Mouse (Mus musculus): ENCODE measurements at regions not wholly inside any gene's neighbourhood (a gene's known extent, or its start where the extent isn't known, plus 50 kb on each side); places are given as distances from the start of the nearest gene placed in this dataset.

DNA sequence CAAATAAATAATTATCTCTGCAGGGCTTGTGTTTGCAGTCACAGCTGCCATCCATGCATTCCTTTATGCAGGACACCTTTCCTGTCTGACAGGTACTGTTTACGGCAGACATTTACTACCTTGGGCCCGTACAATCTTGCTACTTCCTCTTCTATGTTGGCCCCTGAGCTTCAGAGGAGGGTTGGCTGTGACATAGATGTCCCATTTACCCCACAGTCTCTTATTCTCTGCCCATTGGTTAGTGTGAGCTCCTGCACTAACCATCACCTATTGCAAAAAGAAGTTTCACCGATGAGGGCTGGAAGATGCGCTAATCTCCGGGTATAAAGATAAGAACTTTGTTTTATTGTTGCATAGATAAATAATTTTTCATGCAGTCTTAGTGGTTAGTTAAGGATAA, 181.1 kb upstream of the Nr5a2 start:
- no peak overlapping the region for H3K9ac ChIP-seq (replicated peaks)
- no peaks in the 10 kb centered on the region for H3K27me3 ChIP-seq
- no peak overlapping the region for H3K4me3 ChIP-seq (replicated peaks)
- 89% methylated on average over 5 of the region's 5 CpGs for WGBS
- no peaks in the 10 kb centered on the region for H3K4me1 ChIP-seq (replicated peaks)
- no peak for ATAC-seq
- H3K4me2 ChIP-seq (replicated peaks) = no peak overlapping the region
- no peak overlapping the region for H3K27ac ChIP-seq
- H3K9me3 ChIP-seq = no peaks in the 10 kb centered on the region
- H3K36me3 ChIP-seq = no peaks in the 10 kb centered on the region

GRCm38 (mm10) chr1:137136156-137136555, 175.9 kb upstream of the Nr5a2 start:
- WGBS = 69% methylated on average over 7 of the region's 7 CpGs
- Histone ChIP-seq H3K4me2 (replicated peaks) (no peak overlapping the region), H3K27me3 (no peaks in the 10 kb centered on the region), H3K9ac (replicated peaks) (no peak overlapping the region), H3K9me3 (no peaks in the 10 kb centered on the region), H3K27ac (no peak overlapping the region), H3K4me1 (replicated peaks) (no peaks in the 10 kb centered on the region), H3K4me3 (replicated peaks) (no peak overlapping the region), H3K36me3 (no peaks in the 10 kb centered on the region)
- ATAC-seq = no peak

GRCm38 (mm10) chr1:137133734-137134133, 173.5 kb upstream of the Nr5a2 start:
- no peak for ATAC-seq
- 46% methylated on average over 7 of the region's 7 CpGs for whole genome bisulfite sequencing
- no peaks in the 10 kb centered on the region for H3K27me3 ChIP-seq
- H3K27ac ChIP-seq = no peak overlapping the region
- H3K4me1 ChIP-seq (replicated peaks) = no peaks in the 10 kb centered on the region
- no peak overlapping the region for H3K4me3 ChIP-seq (replicated peaks)
- no peaks in the 10 kb centered on the region for H3K36me3 ChIP-seq
- no peaks in the 10 kb centered on the region for H3K9me3 ChIP-seq
- no peak overlapping the region for H3K4me2 ChIP-seq (replicated peaks)
- H3K9ac ChIP-seq (replicated peaks) = no peak overlapping the region

- Histone ChIP-seq H3K4me3 (replicated peaks) (no peak overlapping the region), H3K36me3 (no peaks in the 10 kb centered on the region), H3K27me3 (no peaks in the 10 kb centered on the region), H3K4me1 (replicated peaks) (no peaks in the 10 kb centered on the region), H3K27ac (no peak overlapping the region), H3K4me2 (replicated peaks) (no peak overlapping the region), H3K9me3 (no peaks in the 10 kb centered on the region), H3K9ac (replicated peaks) (no peak overlapping the region)
- WGBS = 59% methylated on average over 3 of the region's 3 CpGs
- ATAC-seq = no peak
Observed at GRCm38 (mm10) chr1:137130264-137130663, 170.0 kb upstream of the Nr5a2 start.

GRCm38 (mm10) chr1:137129116-137129515, 168.9 kb upstream of the Nr5a2 start:
- Histone ChIP-seq H3K4me1 (replicated peaks) (no peaks in the 10 kb centered on the region), H3K27me3 (no peaks in the 10 kb centered on the region), H3K4me3 (replicated peaks) (no peak overlapping the region), H3K36me3 (no peaks in the 10 kb centered on the region), H3K27ac (no peak overlapping the region), H3K9me3 (no peaks in the 10 kb centered on the region), H3K9ac (replicated peaks) (no peak overlapping the region), H3K4me2 (replicated peaks) (no peak overlapping the region)
- 64% methylated on average over 9 of the region's 9 CpGs for WGBS
- ATAC-seq = no peak

DNA sequence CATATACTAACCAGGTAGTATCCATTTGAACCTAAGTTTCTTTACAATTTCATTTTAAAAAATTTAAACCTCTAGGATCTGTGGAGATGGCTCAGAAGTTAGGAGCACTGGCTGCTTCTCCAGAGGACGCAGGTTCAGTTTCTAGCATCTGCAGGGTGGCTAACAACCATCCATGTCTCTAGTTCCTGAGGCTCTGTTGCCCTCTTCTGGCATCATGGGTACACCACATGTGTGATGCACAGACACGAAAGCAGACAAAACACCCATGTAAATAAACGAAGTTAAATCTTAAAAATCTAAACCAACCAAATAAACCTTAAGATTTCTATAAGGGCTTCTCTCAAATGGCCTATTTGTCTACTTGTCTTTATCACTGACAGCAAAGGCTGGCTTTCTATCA, 157.6 kb upstream of the Nr5a2 start:
- Histone ChIP-seq H3K9me3 (no peaks in the 10 kb centered on the region), H3K4me2 (replicated peaks) (no peak overlapping the region), H3K9ac (replicated peaks) (no peak overlapping the region), H3K27ac (no peak overlapping the region), H3K4me1 (replicated peaks) (no peaks in the 10 kb centered on the region; the same call in 1 of the 2 replicates), H3K27me3 (no peaks in the 10 kb centered on the region), H3K36me3 (no peaks in the 10 kb centered on the region), H3K4me3 (replicated peaks) (no peak overlapping the region)
- no peak for ATAC-seq
- WGBS = 84% methylated on average over 3 of the region's 3 CpGs

DNA sequence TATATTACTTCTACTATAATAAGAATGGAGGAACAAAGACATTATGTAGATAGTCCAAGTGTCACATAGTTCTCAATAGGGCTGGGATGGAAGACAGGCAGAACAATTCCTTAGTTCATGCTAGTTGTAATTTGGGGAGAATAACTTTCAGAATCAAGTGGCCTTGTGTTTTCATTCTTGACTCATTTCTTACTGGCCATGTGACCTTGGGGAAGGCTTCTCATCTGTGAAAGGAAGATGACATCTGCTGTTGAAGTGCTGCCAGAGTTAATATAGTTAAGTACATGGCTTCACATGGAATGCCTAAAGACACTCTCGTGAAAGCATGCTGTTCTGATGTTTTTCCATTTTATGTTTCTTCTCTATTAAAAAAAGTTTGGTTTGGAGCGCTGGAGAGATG, 146.2 kb upstream of the Nr5a2 start:
- Histone ChIP-seq H3K4me1 (replicated peaks) (no peaks in the 10 kb centered on the region), H3K4me3 (replicated peaks) (no peak overlapping the region), H3K9ac (replicated peaks) (no peak overlapping the region), H3K27me3 (no peaks in the 10 kb centered on the region), H3K36me3 (no peaks in the 10 kb centered on the region), H3K4me2 (replicated peaks) (no peak overlapping the region), H3K9me3 (no peaks in the 10 kb centered on the region), H3K27ac (no peak overlapping the region)
- no peak for ATAC-seq
- WGBS = 91% methylated on average over 2 of the region's 2 CpGs

DNA sequence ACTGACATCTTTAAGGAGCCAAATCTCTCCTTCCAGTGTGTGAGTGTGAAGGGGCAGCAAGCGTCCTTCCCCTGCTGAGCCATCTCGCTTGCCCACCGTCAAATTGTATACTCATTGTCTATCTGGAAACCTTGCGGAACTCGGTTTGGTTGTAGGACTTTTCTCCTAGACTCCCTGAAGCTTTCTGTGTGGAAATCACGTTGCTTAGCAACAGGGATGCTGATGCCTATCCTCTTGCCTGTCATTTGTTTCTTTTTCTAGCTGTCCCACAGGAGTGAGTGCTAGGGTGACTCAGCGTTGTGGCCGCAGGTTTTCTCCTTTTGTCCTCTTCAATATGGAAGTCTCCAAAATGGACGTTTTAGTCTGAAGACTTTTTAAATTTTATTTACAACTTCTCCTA, 131.5 kb upstream of the Nr5a2 start:
- Histone ChIP-seq H3K4me2 (replicated peaks) (peak overlapping the region; percentile 26; the same call in 1 of the 2 replicates), H3K9ac (replicated peaks) (no peak overlapping the region), H3K4me1 (replicated peaks) (no peaks in the 10 kb centered on the region), H3K4me3 (replicated peaks) (no peak overlapping the region), H3K36me3 (no peaks in the 10 kb centered on the region), H3K9me3 (no peaks in the 10 kb centered on the region), H3K27ac (no peak overlapping the region), H3K27me3 (no peaks in the 10 kb centered on the region)
- WGBS = 6% methylated on average over 9 of the region's 9 CpGs
- 0 out of 2 replicates have a peak, but pooled peaks have one; percentile 70 for ATAC-seq

- 86% methylated on average over 10 of the region's 10 CpGs for WGBS
Observed at GRCm38 (mm10) chr1:137088148-137088547, 127.9 kb upstream of the Nr5a2 start.

DNA sequence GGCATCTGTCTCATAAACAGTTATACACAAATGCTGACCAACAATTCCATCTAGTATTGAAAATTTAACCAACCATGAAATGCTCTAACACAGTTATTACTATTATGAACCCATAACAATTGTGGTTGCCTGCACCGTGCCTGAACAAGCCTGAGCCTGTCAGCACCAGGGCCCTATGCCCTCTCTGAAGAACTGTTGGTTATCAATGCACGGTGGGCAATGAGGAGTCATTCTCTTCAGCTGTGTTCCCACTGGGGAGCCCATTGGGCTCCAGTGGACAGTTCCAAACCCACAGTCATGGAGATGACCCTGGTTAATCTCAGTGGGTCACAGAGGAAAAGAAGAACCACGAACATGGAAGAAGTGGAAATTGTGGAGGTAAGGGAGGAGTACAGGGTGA, 126.5 kb upstream of the Nr5a2 start:
- Histone ChIP-seq H3K36me3 (no peaks in the 10 kb centered on the region), H3K9me3 (no peaks in the 10 kb centered on the region), H3K4me1 (replicated peaks) (no peaks in the 10 kb centered on the region), H3K27ac (no peak overlapping the region), H3K27me3 (no peaks in the 10 kb centered on the region), H3K4me3 (replicated peaks) (no peak overlapping the region), H3K4me2 (replicated peaks) (no peak overlapping the region), H3K9ac (replicated peaks) (no peak overlapping the region)
- ATAC-seq = no peak
- WGBS = 91% methylated on average over 3 of the region's 3 CpGs

More at GRCm38 (mm10) chr1:137088148-137088547, 127.9 kb upstream of the Nr5a2 start:
- ATAC-seq = no peak
- no peak overlapping the region for H3K4me3 ChIP-seq (replicated peaks)
- no peak overlapping the region for H3K4me2 ChIP-seq (replicated peaks)
- no peaks in the 10 kb centered on the region for H3K9me3 ChIP-seq
- no peaks in the 10 kb centered on the region for H3K4me1 ChIP-seq (replicated peaks)
- no peaks in the 10 kb centered on the region for H3K27me3 ChIP-seq
- H3K9ac ChIP-seq (replicated peaks) = no peak overlapping the region
- H3K36me3 ChIP-seq = no peaks in the 10 kb centered on the region
- H3K27ac ChIP-seq = no peak overlapping the region

GRCm38 (mm10) chr1:137083500-137083899, 123.3 kb upstream of the Nr5a2 start:
- Histone ChIP-seq H3K27ac (no peak overlapping the region), H3K9me3 (no peaks in the 10 kb centered on the region), H3K4me3 (replicated peaks) (no peak overlapping the region), H3K27me3 (no peaks in the 10 kb centered on the region), H3K36me3 (no peaks in the 10 kb centered on the region), H3K4me2 (replicated peaks) (no peak overlapping the region), H3K9ac (replicated peaks) (no peak overlapping the region), H3K4me1 (replicated peaks) (no peaks in the 10 kb centered on the region)
- WGBS = 79% methylated on average over 1 of the region's 1 CpGs
- no peak for ATAC-seq

- 84% methylated on average over 11 of the region's 11 CpGs for WGBS
- no peak overlapping the region for H3K4me2 ChIP-seq (replicated peaks)
- H3K4me3 ChIP-seq (replicated peaks) = no peak overlapping the region
- no peaks in the 10 kb centered on the region for H3K27me3 ChIP-seq
- ATAC-seq = no peak
- H3K9me3 ChIP-seq = no peaks in the 10 kb centered on the region
- H3K36me3 ChIP-seq = no peaks in the 10 kb centered on the region
- H3K4me1 ChIP-seq (replicated peaks) = peaks cover 4% of the 10 kb centered on the region; the same call in 1 of the 2 replicates
- no peak overlapping the region for H3K9ac ChIP-seq (replicated peaks)
- no peak overlapping the region for H3K27ac ChIP-seq
Observed at GRCm38 (mm10) chr1:137079401-137080003, 119.3 kb upstream of the Nr5a2 start.

GRCm38 (mm10) chr1:137074787-137075186, 114.5 kb upstream of the Nr5a2 start:
- H3K4me1 ChIP-seq (replicated peaks) = peaks cover 7% of the 10 kb centered on the region; the same call in 1 of the 2 replicates
- no peak overlapping the region for H3K27ac ChIP-seq
- peak overlapping the region; percentile 30; the same call in 1 of the 2 replicates for H3K4me2 ChIP-seq (replicated peaks)
- no peaks in the 10 kb centered on the region for H3K36me3 ChIP-seq
- 55% methylated on average over 9 of the region's 9 CpGs for WGBS
- no peak overlapping the region for H3K4me3 ChIP-seq (replicated peaks)
- peak; percentile 56; the same call in 1 of the 2 replicates for ATAC-seq
- H3K9me3 ChIP-seq = no peaks in the 10 kb centered on the region
- no peak overlapping the region for H3K9ac ChIP-seq (replicated peaks)
- H3K27me3 ChIP-seq = no peaks in the 10 kb centered on the region
